Mouse (Mus musculus) right cerebral cortex, postnatal 4 days (tissue): ENCODE measurements around the gene Ercc8.

Source experiments
- DNase-seq: peaks from one replicate; pipeline ENCODE4 v3.0.0-alpha.2; 2022

The Ercc8 gene

DNA sequence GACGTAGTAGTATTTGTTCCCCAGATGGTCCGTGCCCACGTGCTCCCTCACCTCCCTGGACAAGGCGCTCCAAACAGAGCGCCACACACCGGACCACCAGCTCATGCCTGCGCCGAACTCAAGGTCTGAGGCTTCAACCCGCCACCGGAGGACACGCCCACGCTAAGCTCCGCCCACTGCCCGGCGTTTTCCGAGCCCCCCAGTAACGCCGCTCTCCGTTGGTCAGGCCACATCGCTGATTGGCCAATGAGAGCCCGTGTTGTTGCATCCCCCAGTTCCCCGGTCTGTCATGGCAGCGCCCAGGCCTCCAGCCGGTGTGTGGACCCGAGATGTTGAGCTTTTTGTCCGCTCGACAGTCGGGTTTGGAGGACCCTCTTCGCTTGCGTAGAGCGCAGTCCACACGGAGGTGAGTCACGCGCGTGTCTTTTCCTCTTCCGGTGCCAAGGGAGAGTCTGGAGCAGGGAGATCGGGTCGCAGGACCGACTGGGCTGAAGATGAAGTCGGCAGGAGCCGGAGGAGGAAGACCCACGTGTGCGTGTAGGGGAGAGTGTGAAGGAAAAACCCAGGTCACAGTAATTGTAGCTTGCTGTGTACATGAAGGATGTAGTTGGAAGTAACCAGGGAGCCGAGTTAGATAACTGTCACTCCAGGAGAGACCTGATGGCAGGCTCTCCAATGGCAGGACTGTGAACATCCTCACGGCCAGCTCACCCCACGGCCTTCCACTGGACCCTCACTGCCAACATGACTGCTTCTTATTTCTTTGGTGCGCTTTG is at the start of gene Ercc8, which contains the start of gene Ndufaf2:
Gene Ercc8 (plus strand): TSS at position 267 of the 776 bp plus-strand sequence.
Gene Ndufaf2 (minus strand): TSS at position 159 of the 776 bp plus-strand sequence.
- peak; percentile 98 for DNase-seq

DNA sequence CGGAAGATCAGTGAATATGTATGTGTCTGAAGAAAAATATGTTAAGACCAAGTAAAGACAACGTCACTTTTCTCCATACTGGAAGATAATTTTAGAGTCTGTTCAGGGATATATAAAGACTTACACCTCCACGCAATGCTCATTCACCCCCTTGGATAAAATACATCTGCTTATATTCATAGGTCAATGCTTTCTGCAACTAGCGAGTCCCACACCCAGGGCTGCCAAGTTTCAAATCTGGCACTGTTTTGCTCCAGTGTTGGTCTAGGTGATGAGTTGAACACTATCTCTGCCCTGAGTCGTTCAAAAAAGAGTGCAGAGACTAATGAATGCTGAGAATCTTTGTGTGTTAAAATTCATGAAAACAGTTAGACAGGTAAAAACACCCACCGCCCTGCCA is 47.6 kb upstream of the Ercc8 start:
- no peak for DNase-seq

DNA sequence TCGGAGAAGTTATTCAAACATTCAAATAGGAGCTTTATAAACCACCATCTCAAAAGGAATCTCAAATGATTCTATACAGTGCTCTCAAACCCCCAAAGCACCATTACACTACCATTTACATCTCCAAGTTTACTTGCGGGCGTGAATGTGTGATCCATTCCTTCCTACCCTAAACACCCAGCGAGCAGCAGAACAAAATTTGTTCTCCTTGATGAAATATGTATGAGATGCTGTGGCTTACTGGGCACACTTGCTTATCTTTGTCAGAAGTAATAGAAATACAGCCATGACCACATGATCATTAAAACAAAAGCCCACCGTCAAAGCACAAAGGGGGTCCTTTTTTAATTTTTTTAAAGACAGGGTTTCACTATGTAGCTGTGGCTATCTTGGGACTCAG is 45.0 kb upstream of the Ercc8 start:
- no peak for DNase-seq

DNA sequence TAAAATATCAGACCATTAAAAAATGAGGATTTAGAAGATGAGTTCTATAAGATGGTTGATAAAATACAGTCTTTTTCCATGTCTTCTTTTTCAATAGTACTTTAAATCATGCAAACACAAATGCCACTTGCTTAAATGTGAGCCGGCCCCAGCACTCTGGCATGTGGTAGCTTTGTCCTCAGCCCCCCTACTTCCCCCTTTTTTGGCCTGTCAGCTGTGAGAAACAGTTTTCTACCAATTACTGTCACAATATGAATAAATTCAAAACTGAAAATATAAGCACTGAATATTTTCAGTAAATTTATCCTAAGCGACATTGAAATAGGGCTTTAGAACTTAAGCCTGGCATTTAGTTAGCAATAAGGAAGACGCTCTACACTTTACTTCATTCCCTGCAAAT is 44.3 kb upstream of the Ercc8 start:
- no peak for DNase-seq

DNA sequence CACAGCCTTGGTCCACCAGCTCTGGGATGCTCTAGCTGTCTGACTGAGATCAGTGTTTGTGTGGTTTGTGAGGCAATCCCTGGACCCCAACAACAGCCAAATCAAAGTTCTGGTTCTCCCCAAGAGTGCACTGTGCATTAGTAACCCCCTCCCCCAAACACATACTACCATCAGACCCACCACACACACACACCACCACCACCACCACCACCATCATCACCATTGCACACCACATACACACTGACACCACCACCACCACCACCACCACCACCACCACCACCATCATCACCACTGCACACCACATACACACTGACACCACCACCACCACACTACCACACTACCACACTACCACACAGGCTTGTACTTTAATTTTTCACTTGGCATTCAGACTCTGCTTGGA is 40.9 kb upstream of the Ercc8 start:
- DNase-seq: no peak

DNA sequence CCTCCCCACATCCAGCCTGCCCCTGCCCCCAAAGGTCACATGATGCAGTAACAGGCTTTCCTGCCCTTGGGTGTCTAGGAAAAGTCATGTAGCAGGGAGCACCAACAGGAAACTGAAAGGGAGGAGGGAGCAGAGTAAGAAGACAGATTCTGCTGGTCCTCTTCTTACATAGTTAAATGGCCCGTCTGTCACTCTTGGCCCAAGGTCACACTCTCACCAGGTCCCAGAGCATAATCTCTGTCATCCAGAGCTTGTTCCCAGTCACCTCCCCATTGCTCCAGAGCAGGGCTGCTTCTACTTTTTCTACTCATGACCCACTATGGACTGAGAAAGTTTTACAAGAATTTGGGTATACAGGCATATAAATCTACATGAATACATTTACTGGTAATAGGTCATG is 40.3 kb upstream of the Ercc8 start:
- no peak for DNase-seq

DNA sequence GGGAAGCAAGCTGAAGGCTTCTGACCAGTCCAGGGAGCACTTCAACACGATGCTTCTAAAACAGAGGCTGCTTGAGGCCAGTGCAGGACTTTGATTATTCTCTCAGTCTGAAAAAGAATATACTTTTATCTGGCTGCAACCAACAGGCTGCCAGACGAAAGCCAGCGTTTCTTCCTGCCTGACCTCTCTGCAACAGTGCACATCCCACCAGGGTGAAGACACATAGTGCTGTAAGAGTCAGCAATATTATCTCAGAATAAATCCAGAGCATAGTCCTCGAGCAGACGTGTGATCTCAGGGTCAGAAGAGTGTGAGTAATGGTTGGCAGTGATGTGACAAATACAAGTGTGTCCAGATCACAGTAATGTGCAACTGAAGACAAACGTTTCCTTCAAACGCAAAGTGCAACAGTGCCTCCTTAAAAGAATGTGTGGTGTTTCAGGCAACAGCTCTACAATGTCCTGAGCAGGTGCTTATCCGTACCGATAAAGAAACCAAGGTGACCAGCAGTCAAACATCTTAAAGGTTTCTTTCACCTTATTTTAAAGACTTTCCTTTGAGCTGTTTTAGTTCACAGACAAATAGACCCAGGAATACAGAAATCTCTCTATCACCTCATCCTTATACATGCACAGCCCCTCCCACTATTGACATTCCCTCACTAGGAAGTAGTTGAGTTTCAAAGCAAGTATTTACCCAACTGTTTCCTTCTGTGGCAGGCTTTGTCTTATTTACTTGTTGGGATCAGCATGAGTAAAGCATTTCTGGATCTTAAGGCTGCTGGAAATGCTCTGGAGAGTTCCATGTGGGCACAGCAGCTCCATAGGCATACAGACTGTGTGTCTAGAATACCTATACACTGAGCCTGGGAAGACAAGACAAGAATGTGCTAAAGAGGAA is 38.9 kb upstream of the Ercc8 start:
- DNase-seq: no peak

DNA sequence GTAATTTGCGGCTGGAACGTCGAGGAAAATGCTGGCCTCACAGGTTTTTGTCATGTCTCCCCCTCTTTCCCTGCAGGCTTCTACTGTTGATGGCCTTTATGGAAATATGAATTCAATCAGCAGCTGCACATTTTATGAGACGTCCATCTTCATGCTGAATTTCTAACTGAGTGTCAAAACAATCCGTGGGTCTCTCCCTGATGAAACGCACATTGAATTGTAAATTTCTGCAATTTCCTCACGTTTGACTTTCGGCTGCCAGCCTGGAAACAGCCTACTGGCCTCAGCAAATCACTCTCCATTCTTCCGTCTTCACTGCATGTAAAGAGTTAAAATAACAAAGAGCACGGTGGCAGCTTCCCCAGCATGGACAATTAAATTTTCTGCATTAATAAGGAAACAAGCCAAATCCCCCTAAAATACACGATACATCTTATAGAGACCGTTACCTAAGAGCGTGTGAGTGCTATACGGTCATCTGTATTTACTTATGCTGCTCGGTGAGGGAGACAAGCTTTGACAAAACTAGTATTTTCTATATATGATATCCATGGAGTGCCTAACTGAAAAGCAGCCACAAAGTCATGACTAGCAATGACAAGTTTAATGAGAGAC is 35.3 kb upstream of the Ercc8 start:
- DNase-seq: no peak

DNA sequence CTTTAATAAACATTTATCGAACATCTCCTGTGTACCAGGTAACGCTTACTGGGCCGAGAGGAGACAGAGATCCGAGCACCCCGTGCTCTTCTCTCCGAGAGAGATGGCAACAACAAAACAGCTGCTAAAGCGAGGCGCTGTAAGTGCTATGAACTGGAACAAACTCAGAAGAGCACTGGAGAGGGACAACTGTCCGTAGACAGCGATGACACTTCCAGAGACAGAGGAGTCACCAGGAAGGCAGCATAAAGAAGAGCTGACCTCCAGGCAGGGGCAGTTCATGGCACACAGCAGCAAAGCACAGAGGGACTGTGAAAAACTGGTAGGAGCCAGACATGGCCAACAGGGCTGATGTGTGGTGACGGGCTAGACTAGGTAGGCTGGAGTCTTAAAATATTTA is 34.4 kb upstream of the Ercc8 start:
- DNase-seq: no peak

DNA sequence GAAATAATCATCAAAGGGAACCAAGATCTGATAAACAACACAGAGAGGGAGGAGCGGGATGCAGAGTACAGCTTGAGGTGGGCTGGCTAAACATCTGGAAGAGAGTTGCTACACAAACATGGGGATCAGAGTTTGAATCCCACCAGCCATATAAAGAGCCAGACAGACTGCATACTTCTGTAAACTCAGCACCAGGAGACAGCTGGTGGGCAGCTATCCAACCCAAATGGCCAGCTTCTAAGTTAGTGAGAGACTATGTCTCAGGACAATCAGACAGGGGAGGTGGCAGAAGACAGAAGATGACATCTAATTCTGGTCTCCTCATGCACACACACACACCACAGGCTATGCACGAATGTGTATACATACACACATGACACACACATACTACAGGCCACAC is 32.3 kb upstream of the Ercc8 start:
- DNase-seq: no peak

DNA sequence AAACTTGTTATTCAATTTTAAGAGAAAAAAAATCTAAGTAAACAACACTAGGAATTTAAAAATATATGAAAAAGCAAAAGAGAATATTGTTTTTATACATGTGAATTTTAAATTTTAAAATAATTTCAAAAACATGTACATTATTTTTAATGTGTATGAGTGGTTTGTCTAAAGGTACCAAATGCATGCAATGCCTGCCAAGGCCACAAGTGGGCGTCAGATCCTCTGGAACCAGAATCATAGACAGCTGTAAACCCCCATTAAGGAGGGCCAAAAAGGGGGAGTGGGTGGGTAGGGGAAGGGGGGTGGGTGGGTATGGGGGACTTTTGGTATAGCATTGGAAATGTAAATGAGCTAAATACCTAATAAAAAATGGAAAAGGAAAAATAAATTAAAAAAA is 31.4 kb upstream of the Ercc8 start:
- peak; percentile 25 for DNase-seq

DNA sequence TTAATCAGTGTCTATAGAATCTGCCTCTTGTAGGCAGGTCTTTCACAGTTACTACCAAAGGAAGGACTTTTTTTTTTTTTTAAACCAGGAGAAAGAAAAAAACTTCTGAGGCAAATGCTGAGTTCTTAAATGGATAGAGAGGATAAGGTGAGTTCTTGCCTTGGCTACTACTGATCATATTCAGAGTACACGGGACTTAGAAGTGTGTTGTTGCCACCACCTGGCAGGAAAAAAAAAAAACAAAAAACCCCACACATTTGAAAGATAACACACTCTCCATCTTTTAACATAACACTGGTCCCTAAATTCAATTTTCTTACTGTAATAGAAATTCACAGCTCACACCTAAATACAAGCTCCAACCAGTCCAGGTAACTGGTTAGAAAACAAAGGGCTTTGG is 30.6 kb upstream of the Ercc8 start:
- no peak for DNase-seq

DNA sequence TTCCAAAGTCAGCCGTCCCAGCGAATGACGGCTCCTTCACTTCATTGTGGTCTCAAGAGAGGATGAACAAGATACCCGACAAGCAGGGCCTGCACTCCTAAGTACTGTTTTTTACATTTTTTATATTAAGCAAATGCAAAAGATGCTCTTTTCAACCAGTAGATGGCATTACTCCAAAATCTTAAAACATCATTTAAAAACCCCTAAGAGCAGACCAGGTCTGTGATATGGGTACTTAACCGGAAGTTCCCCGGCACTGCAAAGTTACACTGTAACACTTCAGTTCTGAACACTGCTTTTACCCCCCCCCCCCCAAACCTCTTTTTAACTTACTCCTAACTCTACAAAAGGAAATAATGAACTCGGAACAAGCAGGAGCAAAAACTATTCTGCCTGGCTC is 29.5 kb upstream of the Ercc8 start:
- no peak for DNase-seq

DNA sequence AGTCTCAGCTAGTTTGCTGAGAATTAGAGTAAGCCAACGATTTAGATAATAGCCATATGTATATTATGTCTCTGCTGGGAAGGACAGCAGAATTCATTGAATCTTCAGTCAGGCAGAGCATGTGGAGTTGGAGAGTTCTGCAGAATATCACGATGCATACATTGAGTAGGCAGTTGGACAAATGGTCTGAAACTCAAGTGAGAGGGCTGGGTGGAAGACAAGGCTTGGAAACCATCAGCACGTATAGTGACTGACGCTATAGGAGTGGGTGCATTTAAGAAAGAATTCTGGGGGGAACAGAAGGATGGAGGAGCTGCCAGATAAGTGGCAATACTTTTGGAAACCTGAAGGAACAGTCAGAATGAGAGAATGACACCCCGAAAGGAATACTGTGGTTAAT is 27.8 kb upstream of the Ercc8 start:
- no peak for DNase-seq

DNA sequence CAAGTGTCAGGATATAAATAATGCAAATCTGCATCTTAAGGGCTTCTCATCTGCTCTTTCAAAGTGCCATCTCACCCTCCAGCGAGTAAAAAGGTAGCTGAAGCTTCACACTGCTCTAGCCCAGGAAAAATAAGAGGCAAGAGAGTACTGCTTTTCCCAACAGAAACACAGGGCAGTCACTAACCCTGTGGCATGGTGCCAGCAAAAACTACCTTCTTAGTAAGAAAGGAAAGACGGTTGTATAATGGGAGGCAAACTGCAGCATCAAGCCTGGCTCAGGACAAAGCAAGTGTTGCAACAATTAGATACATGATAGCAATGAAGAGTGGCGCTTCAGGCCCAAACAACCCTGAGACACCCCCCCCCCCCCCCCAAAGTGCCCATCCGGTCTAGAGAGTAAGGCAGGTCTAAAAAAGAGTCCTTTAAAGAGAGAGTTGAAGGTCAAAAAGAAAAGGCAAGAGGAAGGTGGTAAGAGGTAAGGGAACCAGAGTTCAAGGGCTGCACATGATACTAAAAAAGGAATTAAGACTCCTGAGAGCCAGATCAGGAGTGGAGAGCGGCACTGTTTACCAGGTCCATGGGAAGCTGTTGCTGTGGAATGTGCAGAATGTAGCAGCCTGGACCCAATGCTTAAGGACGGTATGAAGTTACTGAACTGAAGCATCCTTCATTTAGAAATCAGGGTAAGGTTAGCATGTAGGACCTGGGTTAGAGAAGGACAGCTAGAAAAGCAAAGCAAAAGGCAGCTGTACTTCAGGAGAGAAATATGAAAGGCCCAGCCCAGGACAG is 26.3 kb upstream of the Ercc8 start:
- no peak for DNase-seq

DNA sequence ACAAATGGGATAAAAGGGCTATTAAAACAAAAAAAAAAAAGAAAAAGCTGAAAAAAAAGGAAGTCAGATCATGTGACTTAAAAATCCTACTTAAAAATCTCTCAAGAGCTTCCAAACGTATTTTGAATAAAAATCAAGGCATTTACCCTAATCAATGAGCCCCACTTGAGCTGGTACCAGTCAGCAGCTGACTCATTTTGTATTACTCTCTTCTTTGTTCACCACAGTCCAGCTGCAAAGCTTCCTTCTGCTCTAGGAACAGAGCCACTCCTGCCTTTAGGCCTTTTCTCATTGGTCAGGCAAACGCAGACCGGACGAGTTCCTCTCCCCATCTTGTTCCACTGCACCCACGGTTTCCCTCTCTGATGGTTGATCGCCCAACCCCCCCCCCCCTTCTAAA is 22.9 kb upstream of the Ercc8 start:
- DNase-seq: no peak

DNA sequence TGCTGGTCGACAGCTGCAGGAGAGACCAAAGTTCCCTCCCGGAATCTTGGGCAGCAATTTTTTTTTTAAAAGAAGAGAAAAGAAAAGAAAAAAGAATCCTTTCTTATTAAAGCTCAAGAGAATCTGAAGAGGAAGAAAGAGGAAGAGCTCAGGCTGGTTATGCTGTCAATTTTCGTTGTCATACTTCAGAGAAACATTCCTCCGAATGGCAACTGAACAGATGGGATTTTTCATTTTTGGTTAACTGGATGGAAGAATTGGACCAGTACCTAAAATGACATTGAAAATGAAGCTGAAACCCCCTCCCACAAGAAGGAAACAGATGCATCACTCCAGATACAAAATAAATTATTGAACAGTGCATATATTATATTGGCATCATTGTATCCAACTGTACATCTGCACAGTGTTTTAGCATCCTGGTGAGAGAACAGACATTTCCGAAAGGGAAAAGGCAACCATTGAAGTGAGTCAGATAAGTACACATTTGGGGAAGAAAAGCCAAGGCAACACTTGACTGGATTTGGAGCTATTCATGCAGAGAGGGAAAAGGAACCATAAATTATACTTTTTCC is 20.0 kb upstream of the Ercc8 start:
- DNase-seq: no peak

DNA sequence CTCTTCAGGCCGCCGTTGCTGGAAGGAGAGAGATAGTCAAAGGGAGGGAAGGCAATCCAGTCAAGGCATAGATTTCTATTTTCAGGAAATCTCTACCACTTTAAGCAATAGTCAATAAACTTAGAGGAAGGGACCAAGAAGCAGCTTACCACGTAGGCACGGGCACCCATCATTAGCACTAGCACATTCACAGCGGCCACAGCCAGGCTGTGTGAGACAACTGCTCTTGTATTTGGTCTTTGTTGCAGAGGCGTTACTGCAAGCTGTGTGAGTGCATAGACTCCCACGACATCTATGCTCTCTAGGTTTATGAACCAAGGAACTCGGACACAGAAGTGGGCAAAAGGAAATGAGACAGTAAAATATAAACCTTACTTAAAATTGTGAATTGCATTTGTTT is 14.4 kb upstream of the Ercc8 start:
- no peak for DNase-seq

DNA sequence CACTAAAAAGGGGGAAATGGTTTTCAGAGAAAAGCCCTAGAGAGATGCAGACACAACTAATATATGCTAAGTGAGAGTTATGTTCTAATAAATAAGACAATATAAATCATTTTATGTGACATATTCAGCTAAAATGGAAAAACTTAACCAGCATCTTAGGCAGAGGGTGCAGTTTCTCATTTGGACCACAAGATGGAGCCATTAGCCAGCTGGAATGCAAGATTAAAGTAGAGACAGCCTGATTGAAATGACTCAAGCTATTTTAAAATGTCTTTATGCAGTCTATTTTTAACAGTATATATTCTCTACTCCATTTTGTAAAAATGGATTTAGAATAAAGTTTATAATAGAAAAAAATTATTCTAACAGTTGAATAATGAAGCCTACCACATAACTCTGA is 6.7 kb upstream of the Ercc8 start:
- no peak for DNase-seq

DNA sequence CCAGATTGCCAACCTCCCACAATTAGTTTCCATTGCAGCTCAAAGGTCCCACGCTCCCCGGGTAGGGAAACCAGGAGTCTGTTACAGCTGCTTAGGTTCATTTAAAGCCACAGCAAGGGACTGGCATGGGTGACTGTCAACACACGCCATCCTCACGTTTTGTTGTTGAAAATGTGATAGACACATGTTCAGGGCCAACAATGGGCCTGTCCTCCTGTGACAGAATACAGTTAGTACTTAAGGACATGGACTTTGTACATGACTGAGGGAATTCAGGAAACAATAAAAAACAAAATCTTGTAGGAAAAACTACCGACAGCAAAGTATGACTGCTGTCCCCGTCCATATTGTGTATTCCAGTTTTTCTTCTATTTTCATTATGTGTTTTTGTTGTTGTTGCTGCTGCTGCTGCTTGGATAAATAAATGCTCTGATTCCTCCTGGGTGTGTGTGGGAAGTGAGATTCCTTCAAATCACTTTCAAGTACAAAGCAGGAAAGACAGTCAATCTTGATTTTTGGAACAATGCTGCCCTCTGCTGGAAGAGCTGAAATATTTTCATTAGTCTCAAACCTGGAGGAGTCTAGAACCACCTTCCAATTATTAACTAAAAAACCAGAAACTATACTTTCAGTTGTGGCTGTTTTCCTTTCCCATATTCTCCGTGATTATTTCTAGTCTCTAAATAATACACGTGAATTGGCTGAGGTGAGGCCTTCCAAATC is 5.7 kb upstream of the Ercc8 start:
- peak; percentile 60 for DNase-seq

DNA sequence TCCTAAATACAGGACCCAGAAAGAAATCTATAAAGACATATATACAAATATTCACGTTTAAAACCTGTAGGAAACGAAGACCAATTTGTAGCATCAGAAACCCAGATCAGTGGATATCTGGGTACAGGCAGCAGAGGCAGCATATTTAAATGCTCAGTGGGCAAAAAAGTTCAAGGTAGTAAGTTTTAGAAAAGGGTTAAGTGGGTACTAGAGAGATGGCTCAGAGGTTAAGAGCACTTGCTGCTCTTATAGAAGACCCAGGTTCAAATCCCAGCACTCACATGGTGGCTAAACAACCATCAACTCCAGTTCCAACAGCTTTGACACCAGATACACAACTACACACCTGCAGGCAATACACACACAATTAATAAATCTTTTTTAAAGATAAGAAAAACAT is 1.4 kb upstream of the Ercc8 start:
- DNase-seq: no peak
